Mouse (Mus musculus): Measurements from ENCODE around the gene Gm20388. TPM values are rescaled to one million over a fixed set of nuclear protein-coding genes. Genes with fewer than 3 reads are reported as not detected.

Gm20388 gene
- polyA plus RNA-seq, 1 experiment from 2014 or later, result 2.5 TPM

DNA sequence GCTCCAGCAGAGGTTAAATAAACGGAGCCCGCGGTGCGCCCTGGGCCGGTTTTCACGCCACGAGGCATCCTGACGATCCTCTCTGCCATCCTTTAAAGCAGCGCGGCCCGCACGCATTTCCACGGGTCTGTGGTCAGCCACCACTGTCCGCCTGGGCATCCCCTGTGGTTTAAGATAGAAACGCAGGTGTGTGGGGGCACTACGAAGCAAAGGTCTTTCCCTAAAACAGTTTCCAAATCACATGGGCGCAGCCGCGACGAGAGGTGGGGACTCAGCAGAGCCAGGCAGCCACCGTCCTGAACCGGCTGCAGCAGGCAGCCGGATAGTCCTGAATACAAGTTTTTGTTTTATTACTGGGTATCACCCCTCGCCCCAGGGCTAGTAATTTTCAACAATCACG, 972.7 kb downstream of the Gm20388 start:
- peak; percentile 65 for DNase-seq (ENCODE audit: low spot score)
- peaks cover 100% of the 10 kb centered on the region for H3K27me3 ChIP-seq (ENCODE audit: low read depth, poor library complexity, severe bottlenecking)
- H3K4me3 ChIP-seq, result peak overlapping the region; percentile 27; the same call in 1 of the 2 replicates
- H3K27ac ChIP-seq, result no peak overlapping the region
- H3K9me3 ChIP-seq (replicated peaks), result no peaks in the 10 kb centered on the region
- H3K4me1 ChIP-seq, result peaks cover 19% of the 10 kb centered on the region
- 3% methylated on average over 25 of the region's 25 CpGs for WGBS
- H3K36me3 ChIP-seq, result no peaks in the 10 kb centered on the region

DNA sequence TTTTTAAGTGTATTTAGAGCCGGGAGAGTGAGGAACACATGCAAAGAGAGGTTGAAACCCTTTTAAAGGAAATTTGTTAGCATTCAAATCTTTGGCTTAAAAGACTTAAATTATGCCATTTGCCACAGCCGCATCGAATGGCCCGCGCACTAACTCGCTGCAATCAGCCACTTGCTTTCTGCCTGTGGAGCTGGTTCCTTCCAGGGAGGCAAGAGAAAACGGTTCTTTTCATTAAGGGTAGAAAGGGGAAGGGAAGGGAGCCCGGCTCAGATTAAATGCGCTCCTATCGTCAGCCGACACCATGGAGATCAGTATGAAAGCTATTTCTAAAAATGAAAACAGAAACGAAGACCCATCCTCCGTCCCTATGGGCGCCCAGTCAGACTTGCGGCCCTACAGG, 973.2 kb downstream of the Gm20388 start:
- Histone ChIP-seq H3K36me3 (no peaks in the 10 kb centered on the region), H3K9me3 (replicated peaks) (no peaks in the 10 kb centered on the region), H3K4me3 (no peak overlapping the region), H3K27ac (no peak overlapping the region), H3K4me1 (peaks cover 19% of the 10 kb centered on the region), H3K27me3 (ENCODE audit: low read depth, poor library complexity, severe bottlenecking) (peaks cover 100% of the 10 kb centered on the region)
- no peak for DNase-seq (ENCODE audit: low spot score)
- 8% methylated on average over 15 of the region's 15 CpGs for WGBS

DNA sequence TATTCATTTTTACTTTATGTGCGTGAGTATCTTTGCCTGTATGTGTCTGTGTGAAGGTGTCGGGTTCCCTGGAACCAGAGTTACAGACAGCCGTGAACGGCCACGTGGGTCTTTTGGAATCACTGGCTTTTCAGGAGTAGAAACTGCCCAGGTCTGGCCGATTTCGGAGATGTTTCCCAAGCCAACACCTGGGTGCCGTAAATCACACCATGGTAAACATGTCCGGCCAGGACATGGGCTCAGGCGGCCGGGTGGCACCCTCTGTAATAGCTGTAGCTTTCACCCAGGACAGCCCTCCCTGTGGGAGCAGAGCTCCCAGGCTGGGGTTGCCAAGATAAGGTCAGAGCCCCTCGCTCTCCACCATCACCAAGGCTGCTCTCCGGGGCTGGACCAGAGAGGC, 974.2 kb downstream of the Gm20388 start:
- Histone ChIP-seq H3K4me1 (peaks cover 22% of the 10 kb centered on the region), H3K27me3 (ENCODE audit: low read depth, poor library complexity, severe bottlenecking) (peaks cover 100% of the 10 kb centered on the region), H3K27ac (no peak overlapping the region), H3K9me3 (replicated peaks) (no peaks in the 10 kb centered on the region), H3K4me3 (peak overlapping the region; percentile 11; the same call in 1 of the 2 replicates), H3K36me3 (no peaks in the 10 kb centered on the region)
- 6% methylated on average over 13 of the region's 13 CpGs for WGBS
- DNase-seq (ENCODE audit: low spot score), result peak; percentile 59

DNA sequence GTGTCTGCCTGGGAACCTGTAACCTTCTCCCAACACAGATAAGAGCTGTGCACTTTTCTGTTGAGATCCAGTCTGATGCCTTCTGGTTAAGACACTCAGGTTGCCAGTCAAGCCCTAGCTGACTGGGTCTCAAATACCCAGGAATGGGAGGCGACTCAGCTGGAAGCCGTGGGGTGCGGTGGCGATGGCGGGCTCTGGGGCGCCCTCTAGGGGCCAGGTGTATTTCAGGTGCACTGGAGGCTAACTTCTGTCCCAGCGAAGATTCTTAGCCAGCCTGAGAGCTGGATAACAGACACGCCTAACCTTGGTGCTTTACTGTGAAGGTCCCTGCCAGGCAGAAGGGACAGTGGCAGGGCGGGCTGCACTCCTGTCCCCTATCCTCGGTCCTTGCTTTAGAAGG, 976.6 kb downstream of the Gm20388 start:
- no peak for DNase-seq (ENCODE audit: low spot score)
- Histone ChIP-seq H3K4me1 (peaks cover 27% of the 10 kb centered on the region), H3K36me3 (no peaks in the 10 kb centered on the region), H3K27ac (no peak overlapping the region), H3K27me3 (ENCODE audit: low read depth, poor library complexity, severe bottlenecking) (peaks cover 100% of the 10 kb centered on the region), H3K4me3 (no peak overlapping the region), H3K9me3 (replicated peaks) (no peaks in the 10 kb centered on the region)
- WGBS, result 1% methylated on average over 10 of the region's 10 CpGs

DNA sequence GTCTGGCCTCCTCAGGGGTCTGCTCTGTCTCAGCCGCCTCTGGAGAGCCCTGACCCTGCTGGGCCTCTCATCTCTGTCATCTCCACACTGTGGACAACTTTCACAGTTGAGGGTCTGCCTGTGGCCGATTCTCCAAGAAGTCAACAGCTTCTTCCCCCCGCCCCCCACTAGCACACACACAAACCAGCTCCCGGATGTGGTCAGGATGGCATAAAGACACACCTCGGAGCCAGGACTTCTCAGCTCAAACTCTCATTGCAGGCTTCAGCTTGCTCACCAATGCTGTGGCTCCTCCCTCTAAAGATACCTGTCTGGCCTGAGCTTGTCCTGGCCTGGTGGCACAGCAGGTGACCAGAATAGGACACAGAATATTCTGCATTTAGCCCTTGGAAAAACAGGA, 977.4 kb downstream of the Gm20388 start:
- no peaks in the 10 kb centered on the region for H3K9me3 ChIP-seq (replicated peaks)
- peaks cover 100% of the 10 kb centered on the region for H3K27me3 ChIP-seq (ENCODE audit: low read depth, poor library complexity, severe bottlenecking)
- H3K36me3 ChIP-seq, result no peaks in the 10 kb centered on the region
- H3K27ac ChIP-seq, result no peak overlapping the region
- H3K4me1 ChIP-seq, result peaks cover 27% of the 10 kb centered on the region
- H3K4me3 ChIP-seq, result no peak overlapping the region
- 4% methylated on average over 5 of the region's 5 CpGs for WGBS
- no peak for DNase-seq (ENCODE audit: low spot score)

DNA sequence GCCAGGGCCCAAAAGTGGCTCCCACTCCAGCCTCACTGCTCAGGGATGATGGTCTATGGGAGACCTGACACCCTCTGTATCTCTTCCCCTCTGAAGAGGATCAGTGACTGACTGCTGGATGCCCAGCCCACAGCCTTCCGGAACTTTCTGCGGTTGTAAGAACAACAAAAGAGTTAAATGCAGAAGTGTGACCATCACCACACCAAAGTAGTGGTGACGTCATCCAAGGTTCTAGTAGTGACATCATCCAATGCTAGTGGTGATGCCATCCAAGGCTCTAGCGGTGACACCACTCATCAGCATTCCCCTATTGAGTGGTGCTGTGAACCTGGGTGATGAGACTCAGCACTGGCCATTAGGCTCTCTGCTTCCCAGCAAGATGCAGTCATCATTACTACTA, 978.5 kb downstream of the Gm20388 start:
- Histone ChIP-seq H3K4me1 (peaks cover 23% of the 10 kb centered on the region), H3K27me3 (ENCODE audit: low read depth, poor library complexity, severe bottlenecking) (peaks cover 100% of the 10 kb centered on the region), H3K4me3 (no peak overlapping the region), H3K27ac (no peak overlapping the region), H3K9me3 (replicated peaks) (no peaks in the 10 kb centered on the region), H3K36me3 (no peaks in the 10 kb centered on the region)
- WGBS, result 90% methylated on average over 4 of the region's 4 CpGs
- DNase-seq (ENCODE audit: low spot score), result no peak

DNA sequence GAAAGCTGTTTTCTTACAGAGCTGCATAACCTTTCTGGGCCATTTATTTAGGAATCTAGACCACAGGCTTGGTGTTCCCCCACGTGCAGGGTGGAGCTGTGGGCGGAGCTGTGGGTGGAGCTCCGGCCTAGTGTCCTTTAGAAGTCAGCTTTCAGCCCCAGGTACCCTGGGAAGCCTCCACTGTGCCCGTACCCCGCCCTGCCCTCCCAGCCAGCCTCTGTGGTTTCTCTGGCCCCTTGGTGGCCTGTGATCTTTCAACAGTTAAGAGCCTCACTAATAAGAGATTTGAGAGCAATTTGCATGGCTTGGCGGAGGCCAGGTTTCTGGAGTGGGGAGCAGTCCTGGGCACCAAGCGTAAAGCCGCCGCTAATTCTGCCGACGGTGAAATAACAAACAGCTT, 979.4 kb downstream of the Gm20388 start:
- Histone ChIP-seq H3K4me3 (peak overlapping the region; percentile 32; the same call in 1 of the 2 replicates), H3K9me3 (replicated peaks) (no peaks in the 10 kb centered on the region), H3K4me1 (peaks cover 24% of the 10 kb centered on the region), H3K36me3 (no peaks in the 10 kb centered on the region), H3K27me3 (ENCODE audit: low read depth, poor library complexity, severe bottlenecking) (peaks cover 100% of the 10 kb centered on the region), H3K27ac (peak overlapping the region; percentile 46; the same call in 1 of the 2 replicates)
- under 1% methylated on average over 11 of the region's 11 CpGs for WGBS
- no peak for DNase-seq (ENCODE audit: low spot score)

DNA sequence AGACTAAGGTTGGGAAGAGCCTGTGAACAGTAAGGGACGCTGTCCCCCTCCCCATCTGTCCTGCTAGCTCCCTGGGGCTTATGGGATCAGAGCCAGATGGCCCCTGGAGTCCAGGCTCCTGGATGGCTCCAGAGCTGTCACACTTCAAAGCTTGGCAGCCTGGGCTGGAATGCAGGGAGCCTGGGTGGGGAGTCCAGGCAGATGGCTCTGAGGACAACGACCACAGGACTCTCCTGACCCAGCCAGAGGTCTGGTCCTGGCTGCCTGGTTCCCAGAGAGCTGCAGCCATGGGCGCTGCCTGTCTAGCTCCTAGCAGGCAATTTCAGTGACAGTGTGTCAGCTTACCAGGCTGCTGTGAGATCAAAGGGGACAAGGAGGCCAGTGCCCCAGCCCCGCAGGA, 984.4 kb downstream of the Gm20388 start:
- H3K9me3 ChIP-seq (replicated peaks), result no peaks in the 10 kb centered on the region
- 0% methylated on average over 4 of the region's 4 CpGs for whole genome bisulfite sequencing
- DNase-seq (ENCODE audit: low spot score), result no peak
- no peaks in the 10 kb centered on the region for H3K36me3 ChIP-seq
- peaks cover 99% of the 10 kb centered on the region for H3K27me3 ChIP-seq (ENCODE audit: low read depth, poor library complexity, severe bottlenecking)
- H3K4me3 ChIP-seq, result 0 out of 2 replicates have a peak overlapping the region, but pooled peaks have one; percentile 29
- peaks cover 39% of the 10 kb centered on the region for H3K4me1 ChIP-seq
- no peak overlapping the region for H3K27ac ChIP-seq

DNA sequence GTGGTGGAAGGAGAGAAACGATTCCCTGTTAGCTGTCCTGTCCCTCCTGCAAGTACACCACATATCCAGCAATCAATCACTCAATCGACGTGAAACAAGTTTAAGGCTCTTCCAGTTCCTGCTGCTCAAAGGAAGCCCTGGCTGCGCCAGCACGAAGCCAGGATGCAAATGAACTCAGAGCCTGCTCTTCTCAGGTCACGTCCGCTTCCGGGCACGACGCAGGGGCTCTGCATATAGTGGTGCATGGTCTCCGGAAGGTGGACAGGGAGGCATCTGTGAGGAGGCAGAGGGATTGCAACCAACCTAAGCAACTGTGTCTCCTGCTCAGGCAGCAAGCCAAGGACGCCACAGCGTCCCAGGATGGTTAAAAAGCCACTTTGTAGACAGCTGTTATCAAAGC, 985.0 kb downstream of the Gm20388 start:
- Histone ChIP-seq H3K27ac (no peak overlapping the region), H3K36me3 (no peaks in the 10 kb centered on the region), H3K4me3 (peak overlapping the region; percentile 29), H3K27me3 (ENCODE audit: low read depth, poor library complexity, severe bottlenecking) (peaks cover 99% of the 10 kb centered on the region), H3K4me1 (peaks cover 35% of the 10 kb centered on the region), H3K9me3 (replicated peaks) (no peaks in the 10 kb centered on the region)
- DNase-seq (ENCODE audit: low spot score), result peak; percentile 64
- under 1% methylated on average over 13 of the region's 13 CpGs for WGBS

DNA sequence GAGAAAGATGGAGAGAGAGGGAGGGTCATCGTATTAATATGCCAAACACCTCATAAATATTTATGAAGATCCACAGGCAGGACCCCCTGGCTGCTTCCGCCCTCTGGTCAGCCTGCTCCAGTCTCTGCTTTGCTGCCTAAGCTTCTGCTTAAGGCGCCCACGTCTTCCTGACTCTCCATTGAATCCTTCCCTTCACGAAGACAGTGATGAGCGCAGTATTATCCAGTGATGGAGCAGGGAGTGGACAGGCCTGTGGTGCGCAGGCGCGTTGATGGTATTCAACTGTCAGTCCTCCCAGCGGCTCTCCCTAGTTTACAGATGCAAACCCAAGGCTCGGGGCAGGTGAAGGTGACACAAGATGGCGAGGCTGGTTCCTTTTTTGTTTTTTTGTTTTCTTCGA, 985.6 kb downstream of the Gm20388 start:
- Histone ChIP-seq H3K4me1 (peaks cover 37% of the 10 kb centered on the region), H3K27me3 (ENCODE audit: low read depth, poor library complexity, severe bottlenecking) (peaks cover 99% of the 10 kb centered on the region), H3K36me3 (no peaks in the 10 kb centered on the region), H3K27ac (no peak overlapping the region), H3K4me3 (peak overlapping the region; percentile 29; the same call in 1 of the 2 replicates), H3K9me3 (replicated peaks) (no peaks in the 10 kb centered on the region)
- WGBS, result 35% methylated on average over 13 of the region's 13 CpGs
- no peak for DNase-seq (ENCODE audit: low spot score)

DNA sequence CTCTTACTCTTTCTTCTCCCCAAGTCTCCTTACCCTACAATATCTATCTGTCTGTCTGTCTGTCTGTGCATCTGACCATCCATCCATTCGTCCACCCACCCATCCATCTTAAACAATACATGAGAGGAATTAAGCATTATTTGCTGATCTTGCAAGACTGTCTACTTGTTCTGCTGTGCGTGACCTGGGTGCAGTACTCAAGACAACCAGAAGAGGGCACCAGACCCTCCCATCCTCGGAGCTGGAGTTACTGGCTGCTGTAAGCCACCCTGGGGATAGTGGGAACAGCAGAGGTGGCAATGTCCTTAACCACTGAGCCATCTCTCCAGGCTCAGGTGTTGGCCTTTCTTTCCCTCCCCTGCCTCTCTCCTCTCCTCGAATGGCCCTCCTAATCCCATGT, 987.4 kb downstream of the Gm20388 start:
- H3K27ac ChIP-seq, result no peak overlapping the region
- H3K9me3 ChIP-seq (replicated peaks), result no peaks in the 10 kb centered on the region
- peaks cover 54% of the 10 kb centered on the region for H3K4me1 ChIP-seq
- peaks cover 99% of the 10 kb centered on the region for H3K27me3 ChIP-seq (ENCODE audit: low read depth, poor library complexity, severe bottlenecking)
- no peaks in the 10 kb centered on the region for H3K36me3 ChIP-seq
- H3K4me3 ChIP-seq, result no peak overlapping the region
- DNase-seq (ENCODE audit: low spot score), result peak; percentile 78
- WGBS, result 51% methylated on average over 4 of the region's 4 CpGs

DNA sequence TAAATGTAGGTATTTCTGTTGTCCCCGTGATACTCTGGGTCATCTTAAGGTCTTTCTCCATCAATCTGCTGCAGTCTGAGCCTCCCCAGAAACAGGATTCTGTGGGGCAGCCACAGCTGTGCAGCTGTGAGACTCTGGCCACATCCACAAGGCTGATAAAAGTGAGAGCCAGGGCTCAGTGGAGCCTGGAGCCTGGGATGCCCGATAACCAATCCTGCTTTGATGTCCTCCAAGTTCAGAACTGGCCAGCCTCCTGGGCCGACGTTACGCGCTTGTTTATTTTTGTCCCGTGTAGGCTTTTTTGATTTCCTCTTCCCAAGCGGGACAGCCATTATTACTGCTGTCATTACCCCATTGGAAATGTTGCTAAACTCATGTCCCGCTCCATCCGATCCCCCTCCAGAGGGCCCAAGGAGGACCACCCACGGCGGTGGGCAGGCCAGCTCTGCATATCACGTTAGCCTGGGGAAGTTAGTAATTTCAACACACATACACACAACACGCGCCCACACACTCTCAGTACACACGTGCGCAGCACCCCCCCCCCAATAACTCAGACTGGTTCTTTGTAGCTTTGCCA, 988.3 kb downstream of the Gm20388 start:
- no peak overlapping the region for H3K27ac ChIP-seq
- peaks cover 99% of the 10 kb centered on the region for H3K27me3 ChIP-seq (ENCODE audit: low read depth, poor library complexity, severe bottlenecking)
- DNase-seq (ENCODE audit: low spot score), result peak; percentile 33
- 45% methylated on average over 17 of the region's 17 CpGs for WGBS
- H3K36me3 ChIP-seq, result no peaks in the 10 kb centered on the region
- H3K9me3 ChIP-seq (replicated peaks), result no peaks in the 10 kb centered on the region
- no peak overlapping the region for H3K4me3 ChIP-seq
- H3K4me1 ChIP-seq, result peaks cover 58% of the 10 kb centered on the region

DNA sequence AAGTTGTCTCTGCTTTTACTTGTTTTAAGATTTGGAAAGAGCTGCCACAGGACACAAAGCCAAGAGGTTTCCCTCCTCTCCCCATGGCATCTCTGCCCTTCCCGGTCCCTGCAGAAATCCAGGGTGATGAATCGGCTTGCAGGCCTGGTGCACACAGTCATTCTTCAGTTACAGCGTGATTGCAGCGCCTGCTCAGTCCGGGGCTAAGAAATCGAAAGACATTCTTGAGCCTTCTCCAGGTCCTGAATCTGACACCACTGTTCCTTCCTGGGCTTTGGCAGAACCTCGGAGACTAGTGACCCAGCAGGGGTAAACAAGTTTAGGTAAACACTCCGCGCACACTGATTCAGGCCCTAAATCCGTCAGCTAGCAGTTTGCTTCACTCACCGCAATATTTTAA, 991.7 kb downstream of the Gm20388 start:
- no peak overlapping the region for H3K4me3 ChIP-seq
- peak; percentile 40 for DNase-seq (ENCODE audit: low spot score)
- H3K4me1 ChIP-seq, result peaks cover 41% of the 10 kb centered on the region
- 0 out of 2 replicates have a peak overlapping the region, but pooled peaks have one; percentile 11 for H3K27ac ChIP-seq
- H3K9me3 ChIP-seq (replicated peaks), result no peaks in the 10 kb centered on the region
- 8% methylated on average over 11 of the region's 11 CpGs for WGBS
- no peaks in the 10 kb centered on the region for H3K36me3 ChIP-seq
- H3K27me3 ChIP-seq (ENCODE audit: low read depth, poor library complexity, severe bottlenecking), result peaks cover 91% of the 10 kb centered on the region

DNA sequence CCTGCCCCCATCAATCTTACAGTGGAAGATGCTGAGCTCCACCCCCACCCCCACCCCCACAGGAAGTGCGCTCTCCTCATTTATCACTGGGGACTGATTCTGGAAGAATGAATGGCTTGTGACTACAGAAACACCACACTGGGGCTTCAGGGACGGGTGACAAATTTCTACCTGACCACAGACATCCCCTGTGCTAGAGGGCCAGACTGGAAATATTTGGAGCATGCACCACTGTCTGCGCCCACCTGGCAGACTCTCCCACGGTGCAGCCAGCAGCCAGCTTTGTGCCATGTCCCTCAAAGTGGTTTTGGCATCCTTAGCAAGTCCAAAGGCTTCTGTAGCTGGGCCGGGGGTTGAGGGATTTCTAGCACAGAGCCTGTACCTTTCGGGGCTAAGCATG, 997.0 kb downstream of the Gm20388 start:
- Histone ChIP-seq H3K4me3 (no peak overlapping the region), H3K27ac (no peak overlapping the region), H3K9me3 (replicated peaks) (no peaks in the 10 kb centered on the region), H3K27me3 (ENCODE audit: low read depth, poor library complexity, severe bottlenecking) (peaks cover 68% of the 10 kb centered on the region), H3K36me3 (no peaks in the 10 kb centered on the region), H3K4me1 (peaks cover 60% of the 10 kb centered on the region)
- no peak for DNase-seq (ENCODE audit: low spot score)
- WGBS, result 59% methylated on average over 6 of the region's 6 CpGs
